Mouse (Mus musculus): ENCODE results near the gene Slc36a3.

The Slc36a3 gene

GRCm38 (mm10) chr11:55151608-55152007 is at the start of gene Slc36a3:
Gene Slc36a3, minus strand, starts transcription at chr11:55151708.
- DNase-seq (ENCODE audit: low spot score), result no peak

DNA sequence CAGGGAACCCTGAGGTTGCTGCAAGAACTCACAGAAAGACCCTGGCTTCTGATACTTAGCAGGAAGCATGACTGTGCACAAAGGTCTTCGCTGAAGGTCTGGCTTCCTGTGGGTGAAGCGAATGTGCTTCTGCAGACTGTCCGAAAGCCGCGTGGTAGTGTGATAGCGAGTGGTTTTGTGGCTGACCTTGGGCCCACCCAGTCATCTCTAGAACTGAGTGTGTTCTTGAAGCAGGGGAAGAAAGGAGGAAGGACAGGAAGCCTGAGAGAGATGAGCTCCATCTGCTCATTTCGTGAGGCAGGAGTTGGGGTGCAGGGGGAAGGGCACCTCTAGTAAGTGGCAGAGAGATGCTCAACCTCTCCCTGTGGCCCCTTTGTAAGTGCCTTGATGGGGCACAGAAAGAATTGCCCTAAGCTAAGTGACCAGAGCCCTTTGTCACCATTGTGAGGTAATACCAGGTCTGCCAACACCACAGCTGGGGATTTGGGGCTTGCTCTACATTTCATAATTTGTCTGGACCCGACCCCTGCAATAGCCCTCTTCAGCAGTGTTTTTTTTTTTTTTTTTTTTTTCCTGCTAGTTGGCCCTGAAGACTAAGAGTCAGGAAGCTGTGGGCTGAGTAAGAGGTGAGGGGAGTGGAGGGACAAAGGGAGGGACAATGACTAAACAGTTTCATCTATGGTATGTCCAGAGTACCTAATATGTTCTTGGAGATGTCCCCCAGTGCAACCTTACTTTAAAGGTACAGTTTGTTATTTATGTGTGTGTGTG is 46.4 kb upstream of the Slc36a3 start:
- DNase-seq (ENCODE audit: low spot score), result no peak

GRCm38 (mm10) chr11:55197086-55197485 is 45.6 kb upstream of the Slc36a3 start:
- DNase-seq (ENCODE audit: low spot score), result no peak

DNA sequence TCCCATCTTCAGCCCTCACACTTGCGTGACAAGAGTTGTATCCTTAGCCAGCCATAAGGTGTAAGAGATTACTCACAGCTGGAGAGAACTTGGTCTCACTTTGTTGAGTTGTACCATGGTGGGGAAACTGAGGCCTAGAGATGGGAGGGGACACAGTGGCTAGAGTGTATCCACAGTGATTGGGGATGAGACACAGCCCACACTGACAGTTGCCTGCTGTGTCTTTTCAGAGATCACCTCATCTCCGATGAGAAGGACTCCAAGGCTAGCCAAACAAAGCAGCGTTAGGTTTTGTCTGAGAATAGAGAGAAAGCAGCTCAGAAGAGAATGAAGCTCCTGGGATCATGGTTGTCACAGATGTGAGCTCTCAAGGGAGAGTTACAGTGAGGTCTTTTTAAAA is 38.7 kb upstream of the Slc36a3 start:
- DNase-seq (ENCODE audit: low spot score), result no peak

DNA sequence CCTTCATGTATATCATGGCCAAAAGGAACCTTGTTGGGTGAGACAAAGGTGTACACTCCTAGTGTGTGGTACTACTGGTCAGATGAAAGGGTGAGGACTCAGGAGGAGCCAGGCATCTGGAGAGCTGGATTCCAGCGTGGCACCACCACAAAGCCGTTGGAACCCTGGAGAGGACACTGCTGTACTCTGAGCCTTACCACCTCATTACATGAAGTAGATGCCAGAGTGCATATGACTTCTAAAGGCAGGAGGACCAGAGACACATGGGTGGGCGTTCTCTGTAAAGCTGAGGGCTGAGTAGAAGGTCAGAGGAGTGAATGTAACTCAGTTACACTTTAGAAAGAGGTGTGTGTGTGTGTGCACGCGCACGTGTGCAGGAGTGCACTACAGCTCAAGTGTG is 36.3 kb upstream of the Slc36a3 start:
- DNase-seq (ENCODE audit: low spot score), result no peak

DNA sequence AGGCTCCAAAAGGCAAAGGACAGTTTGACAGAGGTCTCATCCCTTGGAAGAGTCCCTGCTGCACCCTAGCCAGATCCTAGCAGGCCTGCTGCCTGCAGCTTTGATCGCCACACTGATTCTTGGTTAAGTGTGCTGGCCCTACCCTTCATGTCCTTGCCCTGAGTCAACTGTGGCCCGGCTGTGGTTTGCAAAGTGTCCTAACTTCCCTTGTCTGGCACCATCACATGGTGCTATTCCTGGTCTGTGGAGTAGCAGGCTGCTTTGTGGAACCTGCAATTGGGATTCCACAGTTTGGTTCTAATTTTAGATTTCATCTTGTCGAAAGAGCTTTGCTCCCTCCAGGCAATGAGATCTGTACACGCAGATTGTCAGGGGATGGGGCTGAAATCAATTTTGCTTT is 35.8 kb upstream of the Slc36a3 start:
- DNase-seq (ENCODE audit: low spot score), result no peak

- DNase-seq (ENCODE audit: low spot score), result peak; percentile 28
Observed at GRCm38 (mm10) chr11:55184733-55185291, 33.3 kb upstream of the Slc36a3 start, which contains the start of gene Slc36a2. Gene Slc36a2, minus strand, starts transcription at chr11:55185077.

- DNase-seq (ENCODE audit: low spot score), result no peak
Observed at GRCm38 (mm10) chr11:55184246-55184645, 32.7 kb upstream of the Slc36a3 start.

DNA sequence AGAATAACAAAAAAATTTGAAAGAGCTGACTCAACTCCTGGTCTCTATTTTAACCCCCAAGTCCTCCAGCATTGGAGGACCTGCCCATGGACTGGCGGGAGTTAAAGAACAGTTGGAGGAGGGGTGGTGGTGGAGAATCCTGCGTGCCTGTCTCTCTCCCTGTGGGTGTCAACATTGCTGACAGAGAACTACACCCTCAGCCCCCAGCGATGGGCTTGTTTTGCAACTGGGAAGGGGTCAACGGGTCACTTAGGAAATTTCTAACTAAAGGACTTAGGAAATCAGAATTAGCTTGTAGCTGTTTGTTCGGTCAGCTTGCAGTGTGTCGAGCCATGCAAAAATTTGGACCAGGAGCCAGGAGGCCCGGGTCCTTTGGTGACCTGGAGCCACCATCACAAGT is 31.6 kb upstream of the Slc36a3 start:
- DNase-seq (ENCODE audit: low spot score), result peak; percentile 11

- no peak for DNase-seq (ENCODE audit: low spot score)
Observed at GRCm38 (mm10) chr11:55179856-55180255, 28.3 kb upstream of the Slc36a3 start.

GRCm38 (mm10) chr11:55178830-55179229 is 27.3 kb upstream of the Slc36a3 start:
- DNase-seq (ENCODE audit: low spot score), result peak; percentile 52

DNA sequence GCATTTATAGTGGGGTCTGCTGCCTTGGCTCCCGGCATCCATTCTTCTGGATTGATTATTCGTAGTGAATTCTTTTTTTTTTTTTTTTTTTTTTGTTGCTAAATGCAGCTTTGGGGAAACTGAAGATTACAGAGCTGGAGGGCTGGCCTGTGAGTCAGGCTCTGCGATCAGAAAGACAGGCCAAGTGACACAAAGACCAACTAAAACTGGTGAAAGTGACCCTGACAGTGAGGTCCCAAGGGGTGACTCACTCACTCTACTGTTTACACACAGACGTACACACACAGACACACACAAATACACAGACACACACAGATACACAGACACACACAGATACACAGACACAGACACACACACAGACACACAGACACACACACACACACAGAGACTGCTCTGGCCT is 19.0 kb upstream of the Slc36a3 start:
- DNase-seq (ENCODE audit: low spot score), result no peak

GRCm38 (mm10) chr11:55168914-55169313 is 17.4 kb upstream of the Slc36a3 start:
- no peak for DNase-seq (ENCODE audit: low spot score)

GRCm38 (mm10) chr11:55168504-55168903 is 17.0 kb upstream of the Slc36a3 start:
- peak; percentile 28 for DNase-seq (ENCODE audit: low spot score)

- no peak for DNase-seq (ENCODE audit: low spot score)
Observed at GRCm38 (mm10) chr11:55165748-55166147, 14.2 kb upstream of the Slc36a3 start.

- peak; percentile 72 for DNase-seq (ENCODE audit: low spot score)
Observed at GRCm38 (mm10) chr11:55164723-55165122, 13.2 kb upstream of the Slc36a3 start.

DNA sequence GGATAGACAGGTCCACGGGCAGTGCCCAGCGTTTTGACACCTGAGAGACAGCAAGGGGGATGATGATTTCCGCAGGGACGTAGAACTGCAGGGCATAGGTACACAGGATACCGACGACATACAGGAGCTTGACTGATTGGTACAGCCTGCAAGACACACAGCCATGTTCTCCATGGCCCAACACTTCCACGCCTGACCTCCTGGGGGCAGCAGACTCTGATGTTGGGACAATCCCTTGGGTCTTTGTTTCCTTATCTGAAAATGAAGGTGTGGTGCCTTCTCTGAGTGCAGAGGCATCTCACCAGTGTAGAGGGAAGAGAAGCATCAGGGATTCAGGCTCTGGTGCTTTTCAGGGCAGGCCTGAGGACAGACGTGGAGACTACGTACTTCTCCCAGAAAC is 11.2 kb upstream of the Slc36a3 start:
- peak; percentile 50 for DNase-seq (ENCODE audit: low spot score)

GRCm38 (mm10) chr11:55158785-55159359 is 7.4 kb upstream of the Slc36a3 start:
- peak; percentile 87 for DNase-seq (ENCODE audit: low spot score)

DNA sequence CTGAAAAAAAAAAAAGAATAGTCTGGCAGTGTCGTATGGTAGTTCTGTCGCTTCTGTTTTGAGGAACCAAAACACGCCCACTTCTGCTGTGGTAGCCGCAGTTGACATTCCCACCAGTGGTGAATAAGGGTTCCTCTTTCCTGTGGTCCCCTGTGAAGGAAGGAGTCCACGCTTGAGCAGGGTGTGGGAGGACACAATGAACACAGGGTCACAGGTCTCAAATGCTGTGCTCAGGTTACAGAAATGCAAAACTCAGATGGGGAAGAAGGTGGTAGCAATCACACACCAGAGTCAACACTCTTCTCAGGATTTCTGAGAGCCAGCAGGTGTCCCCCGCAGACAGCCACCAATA is 3.5 kb upstream of the Slc36a3 start:
- DNase-seq (ENCODE audit: low spot score), result no peak

DNA sequence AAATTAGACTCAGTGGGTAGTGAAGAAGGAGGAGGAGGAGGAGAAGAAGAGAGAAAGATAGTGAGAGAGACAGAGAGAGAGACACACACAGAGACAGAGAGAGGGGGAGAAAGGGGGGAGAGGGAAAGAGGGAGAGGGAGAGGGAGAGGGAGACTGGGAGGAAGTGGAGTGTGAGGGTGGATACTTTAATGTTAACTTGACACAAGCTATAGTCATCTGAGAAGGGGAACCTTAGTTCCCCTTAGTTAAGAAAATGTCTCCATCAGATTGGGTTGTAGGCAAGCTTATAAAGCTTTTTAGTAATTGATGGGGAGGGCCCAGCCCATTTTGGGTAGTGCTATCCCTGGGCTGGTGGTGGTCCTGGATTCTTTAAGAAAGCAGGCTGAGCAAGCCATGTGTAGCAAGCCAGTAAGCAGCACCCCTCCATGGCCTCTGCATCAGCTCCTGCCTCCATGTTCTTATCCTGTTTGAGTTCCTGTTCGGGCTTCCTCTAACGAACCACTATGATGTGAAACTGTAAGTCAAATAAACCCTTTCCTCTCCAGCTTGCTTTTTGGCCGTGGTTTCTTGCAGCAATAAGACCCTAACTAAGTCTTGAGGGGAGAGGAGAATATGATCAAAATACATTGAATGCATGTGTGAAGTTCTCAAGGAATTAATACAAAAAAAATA is 3.0 kb upstream of the Slc36a3 start:
- no peak for DNase-seq (ENCODE audit: low spot score)

- no peak for DNase-seq (ENCODE audit: low spot score)
Observed at GRCm38 (mm10) chr11:55148461-55148860, 3.0 kb downstream of the Slc36a3 start.

GRCm38 (mm10) chr11:55147423-55147822 is 4.1 kb downstream of the Slc36a3 start:
- DNase-seq (ENCODE audit: low spot score), result no peak

GRCm38 (mm10) chr11:55146855-55147254 is 4.7 kb downstream of the Slc36a3 start:
- DNase-seq (ENCODE audit: low spot score), result no peak

Data from adipocyte (in vitro differentiated cells).